Mouse (Mus musculus) liver, postnatal 0 days (tissue): ENCODE measurements around the gene Bmpr2.

ENCODE experiments used
- CTCF ChIP-seq: sonication (generic); IDR thresholded peaks from 2 replicates; pipeline ENCODE4 v1.5.1; 2016; ENCODE audit warnings: antibody characterized with exemption, low read depth
- EP300 ChIP-seq: IDR thresholded peaks from 2 replicates; pipeline ENCODE4 v1.6.1; 2016; ENCODE audit warnings: antibody characterized with exemption, low read depth, mild to moderate bottlenecking

DNA sequence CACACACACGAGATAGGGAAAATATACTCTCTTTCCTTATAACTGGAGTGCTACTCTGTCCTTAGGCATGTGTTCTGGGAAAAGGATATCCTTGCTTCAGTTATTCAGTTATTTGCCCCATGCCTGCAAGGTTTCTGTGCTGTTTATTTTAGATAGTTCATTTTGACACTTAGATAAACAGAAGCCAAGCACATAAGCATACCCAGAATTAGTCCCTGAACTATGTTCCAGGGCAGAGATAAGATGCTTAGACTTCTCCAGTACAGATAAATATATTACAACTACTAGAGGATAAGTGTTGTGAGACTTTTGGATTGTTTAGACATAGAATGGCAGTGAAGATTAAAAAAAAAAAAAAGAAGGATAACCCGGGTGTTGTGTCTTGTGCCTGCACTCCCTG lies 41.2 kb downstream of the Bmpr2 start:
- TF ChIP-seq CTCF (no peak), EP300 (peak; percentile 56; the same call in 1 of the 2 replicates)
